Mouse (Mus musculus) stomach, embryonic 14.5 days (tissue): ENCODE data around the gene Brf1. TPM values are rescaled to one million over a fixed set of nuclear protein-coding genes. Genes with fewer than 3 reads are reported as not detected.
A peak's percentile ranks its signal among the peaks of the same experiment; 100 is the strongest.

Experiments
- ATAC-seq: fragments of 200-750 bp; cut with Nextera tagmentation; 2 replicates; pipeline ENCODE4 v1.8.0; 2017; ENCODE audit warnings: low read depth, moderate TSS enrichment; ENCODE audit not compliant: insufficient number of reproducible peaks, insufficient read depth, low FRiP score
- H3K27ac ChIP-seq: fragments of 300-500 bp; sonication (generic); 2 replicates; pipeline ENCODE4 v1.5.1; 2014; ENCODE audit warnings: mild to moderate bottlenecking, low read length, moderate library complexity, mixed read lengths
- H3K27me3 ChIP-seq: fragments of 300-500 bp; sonication (generic); 2 replicates; pipeline ENCODE4 v1.6.1; 2014; ENCODE audit warnings: low read length, control low read depth, mixed read lengths; ENCODE audit not compliant: control insufficient read depth, insufficient read depth
- H3K36me3 ChIP-seq: fragments of 300-500 bp; sonication (generic); 2 replicates; pipeline ENCODE4 v1.6.1; 2014; ENCODE audit warnings: mild to moderate bottlenecking, control low read depth, low read length, moderate library complexity, mixed read lengths; ENCODE audit not compliant: control insufficient read depth, insufficient read depth
- H3K4me1 ChIP-seq: fragments of 300-500 bp; sonication (generic); 2 replicates; pipeline ENCODE4 v1.6.1; 2014; ENCODE audit warnings: low read length, control low read depth, mixed read lengths; ENCODE audit not compliant: control insufficient read depth, insufficient read depth
- H3K4me2 ChIP-seq: fragments of 300-500 bp; sonication (generic); replicated peaks from 2 replicates; pipeline ENCODE4 v1.6.1; 2014; ENCODE audit warnings: low read depth, low read length, control low read depth
- H3K4me3 ChIP-seq: fragments of 300-500 bp; sonication (generic); 2 replicates; pipeline ENCODE4 v1.5.1; 2014; ENCODE audit warnings: low read depth, low read length, control low read depth
- H3K9ac ChIP-seq: fragments of 300-500 bp; sonication (generic); replicated peaks from 2 replicates; pipeline ENCODE4 v1.6.1; 2014; ENCODE audit warnings: low read depth, mild to moderate bottlenecking, control low read depth, low read length, moderate library complexity, mixed read lengths
- H3K9me3 ChIP-seq: fragments of 300-500 bp; sonication (generic); 2 replicates; pipeline ENCODE4 v1.6.1; 2016; ENCODE audit warnings: low read depth, low read length, control low read depth; ENCODE audit not compliant: control insufficient read depth
- WGBS: fragments of 180-500 bp; shearing (Covaris S2); extraction: QIAGEN DNeasy Blood & Tissue Kit; methylation state at CpG from one replicate; pipeline ENCODE4 v1.1.7; 2014; 5-methylcytosine and 5-hydroxymethylcytosine counted together
- polyA plus RNA-seq: library from polyadenylated mRNA; unstranded; fragments of >200 nt; fragmentation: Nextera tagmentation; extraction: Ambion mirVana; gene quantifications from 2 replicates; pipeline ENCODE4 v1.2.1, GENCODE M21; 2014

The Brf1 gene
- polyA plus RNA-seq, 1 experiment from 2014 or later = 71.5 TPM

DNA sequence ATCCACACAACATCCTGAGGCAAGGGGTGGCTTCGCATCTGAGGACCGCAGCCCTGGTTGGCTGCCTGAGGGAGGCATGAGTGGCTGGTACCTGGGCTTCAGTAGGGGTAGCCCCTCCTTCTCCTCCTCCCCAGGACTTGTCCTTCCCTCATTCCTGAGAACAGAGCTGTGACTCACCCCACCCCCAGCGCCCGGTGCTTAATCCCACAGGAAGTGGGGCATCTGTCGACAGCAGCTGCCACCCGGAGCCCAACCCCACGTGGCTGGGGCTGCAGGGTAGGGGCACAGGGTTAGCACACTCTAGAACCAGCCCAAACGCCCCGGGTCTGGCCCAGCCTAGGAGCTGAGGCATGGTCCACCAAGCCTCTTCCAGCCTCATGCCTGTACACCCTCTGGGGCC, 62.6 kb downstream of the Brf1 start:
- ATAC-seq = no peak
- WGBS = 32% methylated on average over 9 of the region's 9 CpGs
- no peaks in the 10 kb centered on the region for H3K27me3 ChIP-seq
- H3K36me3 ChIP-seq = no peaks in the 10 kb centered on the region
- H3K27ac ChIP-seq = no peak overlapping the region
- H3K4me2 ChIP-seq = no peak overlapping the region
- H3K9ac ChIP-seq = no peak overlapping the region
- no peaks in the 10 kb centered on the region for H3K9me3 ChIP-seq
- peaks cover 19% of the 10 kb centered on the region for H3K4me1 ChIP-seq
- H3K4me3 ChIP-seq = no peak overlapping the region

DNA sequence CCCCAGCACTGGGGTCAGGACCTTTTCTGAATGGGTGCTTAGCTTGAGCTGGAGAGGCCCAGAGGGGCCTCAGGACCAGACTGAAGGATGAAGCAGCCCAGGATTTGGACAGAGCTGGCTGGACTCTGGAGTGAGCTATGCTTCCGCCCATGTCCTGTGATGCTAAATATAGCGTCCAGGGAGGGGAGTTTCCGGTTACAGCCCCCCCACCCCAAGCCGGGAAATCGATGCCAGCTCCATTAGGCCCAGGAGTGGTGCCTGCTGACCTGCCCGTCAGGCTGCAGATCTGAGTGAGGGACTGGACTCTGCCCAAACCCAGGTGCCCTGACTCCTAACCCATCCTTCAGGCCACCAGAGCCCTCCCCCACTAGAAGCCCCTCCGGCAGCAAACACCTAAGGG, 67.9 kb downstream of the Brf1 start:
- Histone ChIP-seq H3K9ac (no peak overlapping the region), H3K4me2 (no peak overlapping the region), H3K36me3 (no peaks in the 10 kb centered on the region), H3K4me3 (no peak overlapping the region), H3K27me3 (peaks cover 27% of the 10 kb centered on the region), H3K4me1 (peaks cover 12% of the 10 kb centered on the region; the same call in 1 of the 2 replicates), H3K9me3 (no peaks in the 10 kb centered on the region), H3K27ac (no peak overlapping the region)
- ATAC-seq = no peak
- WGBS = 38% methylated on average over 7 of the region's 7 CpGs

DNA sequence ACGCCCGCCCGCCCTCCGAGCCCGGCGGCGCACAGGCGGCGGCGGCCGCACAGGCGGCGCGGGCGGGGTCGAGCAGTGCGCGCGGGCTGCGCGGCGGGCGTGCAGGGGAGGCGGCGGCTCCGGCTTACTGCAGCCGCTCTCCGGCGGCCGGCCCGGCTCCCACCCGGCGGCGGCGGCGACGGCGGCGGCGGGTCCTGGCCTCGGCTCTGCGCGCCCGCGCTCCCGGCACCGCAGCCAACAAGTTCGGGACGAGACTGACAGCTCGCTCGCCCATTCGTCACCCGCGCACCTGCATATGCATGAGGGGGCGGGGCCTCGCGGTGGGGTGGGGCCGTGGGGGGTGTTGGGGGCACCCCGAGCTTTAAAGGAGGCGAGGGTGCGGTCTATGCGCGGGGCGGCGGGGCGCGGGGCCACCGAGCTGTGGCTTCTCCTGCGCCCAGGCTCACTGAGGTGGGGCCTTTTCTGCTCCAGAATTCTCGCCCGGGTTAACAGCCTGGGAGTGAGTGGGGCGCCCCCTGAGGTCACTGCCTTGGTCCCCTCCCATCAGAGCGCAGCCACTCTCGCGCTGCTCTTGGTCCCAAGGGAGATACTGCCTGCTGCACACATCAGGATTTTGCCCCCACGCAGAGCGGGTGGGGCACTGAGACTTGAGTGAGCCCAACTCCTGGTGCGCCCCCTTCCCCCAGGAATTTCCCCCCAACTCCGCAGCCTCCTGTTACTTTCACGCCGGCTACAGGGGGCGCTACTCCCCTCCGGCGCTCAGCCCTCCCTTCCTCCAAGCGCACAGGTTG, 70.7 kb downstream of the Brf1 start, which contains the start of gene Jag2:
Jag2 (minus strand) TSS at position 215 of the 791 bp plus-strand sequence.
- Histone ChIP-seq H3K4me1 (0 out of 2 replicates have a peak, but pooled peaks cover 12% of the 10 kb centered on the region), H3K9ac (peak within 1 kb of the TSS; percentile 40; the same call in 1 of the 2 replicates), H3K4me2 (peak within 1 kb of the TSS; percentile 96), H3K4me3 (peak within 1 kb of the TSS; percentile 46), H3K27me3 (peaks cover 30% of the 10 kb centered on the region), H3K9me3 (no peaks in the 10 kb centered on the region), H3K36me3 (no peaks in the 10 kb centered on the region), H3K27ac (no peak within 1 kb of the TSS; the same call in 1 of the 2 replicates)
- peak; percentile 43; the same call in 1 of the 2 replicates for ATAC-seq
- WGBS = under 1% methylated on average over 82 of the region's 85 CpGs

DNA sequence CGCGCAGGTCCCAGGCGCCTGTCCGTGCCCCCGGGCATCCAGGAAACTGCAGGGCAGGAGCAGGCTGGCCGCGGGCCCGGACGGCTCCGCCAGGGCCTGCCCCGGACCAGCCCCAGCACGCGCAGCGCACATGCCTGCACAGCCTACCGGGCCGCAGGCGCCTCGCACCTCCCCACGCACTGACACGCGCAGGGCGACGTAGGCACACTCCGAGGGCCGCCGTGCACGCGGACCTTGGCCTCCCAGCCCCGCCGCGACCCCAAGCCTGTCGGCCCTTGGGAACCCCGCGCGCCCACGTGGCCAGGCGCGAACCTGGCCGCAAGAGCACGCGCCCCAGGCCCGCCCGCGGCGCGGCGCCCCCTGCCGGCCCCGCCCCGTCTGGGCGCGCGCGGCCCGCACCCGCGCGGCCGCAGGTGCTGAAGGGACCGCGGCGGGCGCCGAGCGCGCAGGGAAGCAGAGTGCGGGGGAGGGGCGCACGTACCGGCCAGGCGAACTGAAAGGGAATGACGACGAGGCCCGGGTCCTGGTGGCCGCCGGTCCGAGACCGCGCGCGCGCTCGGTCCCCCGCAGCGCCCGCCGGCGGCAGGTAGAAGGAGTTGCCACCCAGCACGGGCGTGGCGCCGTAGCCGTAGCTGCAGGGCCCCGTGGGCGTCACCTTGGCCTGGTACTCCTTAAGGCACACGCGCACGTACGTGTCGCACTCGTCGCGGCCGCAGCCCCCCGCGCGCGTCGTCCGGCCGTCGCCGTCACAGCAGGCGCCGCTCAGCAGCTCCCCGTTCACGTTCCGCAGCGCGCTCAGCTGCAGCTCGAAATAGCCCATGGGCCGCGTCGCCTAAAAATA, 71.9 kb downstream of the Brf1 start:
- Histone ChIP-seq H3K4me2 (peak overlapping the region; percentile 96), H3K27ac (no peak overlapping the region; the same call in 1 of the 2 replicates), H3K36me3 (no peaks in the 10 kb centered on the region), H3K4me1 (0 out of 2 replicates have a peak, but pooled peaks cover 12% of the 10 kb centered on the region), H3K9me3 (no peaks in the 10 kb centered on the region), H3K4me3 (peak overlapping the region; percentile 46), H3K9ac (peak overlapping the region; percentile 40; the same call in 1 of the 2 replicates), H3K27me3 (peaks cover 30% of the 10 kb centered on the region)
- WGBS = 2% methylated on average over 115 of the region's 124 CpGs
- peak; percentile 26; the same call in 1 of the 2 replicates for ATAC-seq

DNA sequence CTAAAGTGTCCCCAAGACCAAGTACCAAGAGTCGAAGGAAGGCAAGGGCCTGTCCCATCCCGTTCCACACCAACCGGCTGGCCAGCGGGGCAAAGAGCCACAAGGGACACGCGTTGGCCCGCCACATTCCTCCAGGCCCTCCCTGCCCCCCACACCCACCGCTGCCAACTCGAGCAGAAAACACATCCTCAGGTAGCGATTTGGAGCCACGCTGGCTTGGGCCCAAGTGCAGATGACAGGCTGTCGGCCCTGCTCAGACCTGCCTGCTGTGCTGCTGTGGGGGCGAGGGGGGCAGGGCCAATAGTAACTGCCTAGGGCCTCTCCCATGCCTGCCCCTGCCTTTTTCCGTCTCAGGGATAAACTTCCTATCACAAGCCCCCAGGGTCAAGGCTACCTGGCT, 73.2 kb downstream of the Brf1 start:
- no peak overlapping the region for H3K27ac ChIP-seq
- no peak overlapping the region for H3K4me2 ChIP-seq
- 67% methylated on average over 14 of the region's 14 CpGs for WGBS
- H3K4me3 ChIP-seq = no peak overlapping the region
- no peak for ATAC-seq
- H3K36me3 ChIP-seq = no peaks in the 10 kb centered on the region
- H3K9me3 ChIP-seq = no peaks in the 10 kb centered on the region
- H3K27me3 ChIP-seq = peaks cover 30% of the 10 kb centered on the region
- no peak overlapping the region for H3K9ac ChIP-seq
- H3K4me1 ChIP-seq = 0 out of 2 replicates have a peak, but pooled peaks cover 6% of the 10 kb centered on the region

DNA sequence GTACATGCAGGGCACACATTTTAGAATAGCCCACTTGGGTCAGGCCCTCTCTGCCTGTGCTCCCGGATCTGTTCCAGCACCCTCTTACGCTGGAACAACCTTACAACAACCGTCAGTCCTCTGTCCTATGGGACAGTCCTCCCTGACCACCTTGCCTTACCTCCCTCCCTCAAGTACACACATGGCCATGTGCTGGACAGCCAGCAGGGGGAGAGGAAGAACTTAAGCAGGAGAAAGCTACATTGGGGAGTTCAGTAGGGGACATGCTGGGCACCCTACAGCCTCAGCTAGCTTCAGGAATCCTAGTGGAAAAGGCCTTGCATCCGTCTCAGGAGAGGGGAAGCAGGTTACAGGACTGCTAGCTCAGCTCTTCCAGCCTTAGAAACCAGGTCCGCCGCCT, 74.6 kb downstream of the Brf1 start:
- Histone ChIP-seq H3K27me3 (peaks cover 30% of the 10 kb centered on the region), H3K4me2 (no peak overlapping the region)

DNA sequence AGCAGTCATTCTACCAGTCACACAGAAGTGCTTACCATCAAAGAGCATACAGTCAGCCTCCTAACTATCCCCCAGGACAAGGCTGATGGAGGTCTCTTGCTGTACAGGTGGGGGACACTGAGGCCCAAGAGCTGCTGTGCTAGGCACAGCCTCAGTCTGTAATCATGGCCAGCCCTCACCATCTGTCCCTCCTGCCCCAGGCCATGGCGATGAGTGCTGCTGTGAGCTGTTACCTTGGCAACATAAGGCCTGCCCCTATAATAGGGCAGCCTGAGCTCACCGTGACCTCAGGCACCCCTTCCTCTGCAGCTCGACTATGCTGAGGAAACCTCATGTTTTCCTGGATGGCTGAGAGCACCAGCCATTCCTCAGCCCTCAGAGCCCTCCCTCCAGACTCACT, 78.0 kb downstream of the Brf1 start:
- Histone ChIP-seq H3K4me3 (no peak overlapping the region), H3K36me3 (no peaks in the 10 kb centered on the region), H3K9me3 (no peaks in the 10 kb centered on the region), H3K4me1 (no peaks in the 10 kb centered on the region), H3K9ac (no peak overlapping the region), H3K27me3 (peaks cover 2% of the 10 kb centered on the region), H3K27ac (no peak overlapping the region), H3K4me2 (no peak overlapping the region)
- no peak for ATAC-seq
- WGBS = 23% methylated on average over 3 of the region's 3 CpGs

More for the DNA sequence above, 74.6 kb downstream of the Brf1 start:
- no peak for ATAC-seq
- 0 out of 2 replicates have a peak, but pooled peaks cover 6% of the 10 kb centered on the region for H3K4me1 ChIP-seq
- H3K4me3 ChIP-seq = no peak overlapping the region
- H3K36me3 ChIP-seq = no peaks in the 10 kb centered on the region
- WGBS = 84% methylated on average over 6 of the region's 6 CpGs
- no peak overlapping the region for H3K9ac ChIP-seq
- H3K9me3 ChIP-seq = no peaks in the 10 kb centered on the region
- no peak overlapping the region for H3K27ac ChIP-seq

DNA sequence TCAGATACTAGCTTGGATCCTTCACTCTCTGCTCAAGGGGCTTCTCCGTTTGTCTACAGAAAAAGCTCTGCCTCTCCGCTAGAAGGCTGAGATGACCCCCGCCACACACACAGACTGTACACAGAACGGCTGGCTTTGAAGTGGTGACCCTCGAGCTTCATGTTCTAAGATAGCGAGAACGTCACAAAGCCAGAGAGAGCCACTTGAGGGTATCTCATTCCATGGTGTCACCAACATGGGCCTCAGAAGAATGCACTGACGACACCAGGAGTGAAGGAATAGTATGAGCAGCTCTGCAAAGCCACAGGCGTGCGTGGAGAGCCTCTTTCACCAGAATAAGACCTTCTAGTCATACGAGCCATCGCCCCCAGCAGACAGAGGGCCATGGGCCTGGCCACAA, 79.0 kb downstream of the Brf1 start:
- Histone ChIP-seq H3K9me3 (no peaks in the 10 kb centered on the region), H3K9ac (no peak overlapping the region), H3K4me3 (no peak overlapping the region), H3K4me1 (no peaks in the 10 kb centered on the region), H3K27ac (no peak overlapping the region), H3K36me3 (no peaks in the 10 kb centered on the region), H3K27me3 (no peaks in the 10 kb centered on the region), H3K4me2 (no peak overlapping the region)
- no peak for ATAC-seq
- WGBS = 81% methylated on average over 12 of the region's 12 CpGs
